Mouse (Mus musculus): ENCODE measurements at regions not wholly inside any gene's neighbourhood (a gene's known extent, or its start where the extent isn't known, plus 50 kb on each side); places are given as distances from the start of the nearest gene placed in this dataset.

- DNase-seq, result no peak
- Histone ChIP-seq H3K4me1 (ENCODE audit: insufficient read depth) (peaks cover 13% of the 10 kb centered on the region), H3K9ac (no peak overlapping the region), H3K4me3 (ENCODE audit: low read depth, low read length) (no peak overlapping the region), H3K27me3 (ENCODE audit: insufficient read depth, low read length) (no peaks in the 10 kb centered on the region), H3K36me3 (ENCODE audit: insufficient read depth) (no peaks in the 10 kb centered on the region), H3K27ac (ENCODE audit: low read depth, low read length) (no peak overlapping the region), H3K9me3 (ENCODE audit: low read length) (no peaks in the 10 kb centered on the region), H3K4me2 (ENCODE audit: low read depth) (no peak overlapping the region)
- ATAC-seq, result no peak
- 63% methylated on average over 4 of the region's 4 CpGs for WGBS
- no peak for TF ChIP-seq CTCF (IDR thresholded peaks at IDR 0.05; ENCODE audit: low read depth)
These were observed 197.9 kb downstream of the Gm11011 start for GRCm38 (mm10) chr2:169389611-169390010.

DNA sequence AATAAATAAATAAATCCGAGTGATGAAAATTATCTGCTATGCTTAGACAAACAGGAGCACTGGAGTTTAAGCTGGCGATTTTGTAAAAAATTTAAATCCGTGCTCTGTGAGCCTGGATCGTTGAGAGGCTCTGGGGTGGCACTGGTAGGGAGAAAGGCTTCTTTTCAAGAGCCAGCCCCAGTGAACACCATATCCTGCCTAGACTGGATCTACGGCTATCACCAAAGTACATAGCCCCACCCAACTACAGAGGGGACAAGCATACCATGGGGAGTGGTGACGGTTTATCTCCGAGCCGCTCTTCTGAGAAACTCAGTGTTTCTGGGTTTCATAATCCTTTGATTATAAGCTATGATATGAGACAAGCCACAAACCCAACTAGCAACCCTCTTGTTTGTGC, 199.0 kb downstream of the Gm11011 start:
- Histone ChIP-seq H3K27ac (ENCODE audit: low read depth, low read length) (no peak overlapping the region), H3K4me3 (ENCODE audit: low read depth, low read length) (no peak overlapping the region), H3K9ac (no peak overlapping the region), H3K4me1 (ENCODE audit: insufficient read depth) (peaks cover 13% of the 10 kb centered on the region), H3K36me3 (ENCODE audit: insufficient read depth) (no peaks in the 10 kb centered on the region), H3K27me3 (ENCODE audit: insufficient read depth, low read length) (no peaks in the 10 kb centered on the region), H3K4me2 (ENCODE audit: low read depth) (no peak overlapping the region), H3K9me3 (ENCODE audit: low read length) (no peaks in the 10 kb centered on the region)
- no peak for ATAC-seq
- WGBS, result 77% methylated on average over 8 of the region's 8 CpGs
- TF ChIP-seq CTCF (IDR thresholded peaks at IDR 0.05; ENCODE audit: low read depth), result no peak
- no peak for DNase-seq

- 33% methylated on average over 23 of the region's 23 CpGs for WGBS
- H3K9ac ChIP-seq, result no peak overlapping the region
- no peaks in the 10 kb centered on the region for H3K27me3 ChIP-seq (ENCODE audit: insufficient read depth, low read length)
- no peaks in the 10 kb centered on the region for H3K9me3 ChIP-seq (ENCODE audit: low read length)
- no peak overlapping the region for H3K27ac ChIP-seq (ENCODE audit: low read depth, low read length)
- DNase-seq (no peak), ATAC-seq (peak; percentile 43; the same call in 1 of the 2 replicates)
- no peak overlapping the region for H3K4me2 ChIP-seq (ENCODE audit: low read depth)
- no peaks in the 10 kb centered on the region for H3K36me3 ChIP-seq (ENCODE audit: insufficient read depth)
- H3K4me1 ChIP-seq (ENCODE audit: insufficient read depth), result peaks cover 13% of the 10 kb centered on the region
- no peak overlapping the region for H3K4me3 ChIP-seq (ENCODE audit: low read depth, low read length)
- no peak for TF ChIP-seq CTCF (IDR thresholded peaks at IDR 0.05; ENCODE audit: low read depth)
These were observed 199.6 kb downstream of the Gm11011 start for GRCm38 (mm10) chr2:169387765-169388518.

- TF ChIP-seq CTCF (IDR thresholded peaks at IDR 0.05; ENCODE audit: low read depth), result no peak
- Histone ChIP-seq H3K4me3 (ENCODE audit: low read depth, low read length) (no peak overlapping the region), H3K27me3 (ENCODE audit: insufficient read depth, low read length) (no peaks in the 10 kb centered on the region), H3K9me3 (ENCODE audit: low read length) (no peaks in the 10 kb centered on the region), H3K9ac (no peak overlapping the region), H3K4me1 (ENCODE audit: insufficient read depth) (peaks cover 9% of the 10 kb centered on the region; the same call in 1 of the 2 replicates), H3K27ac (ENCODE audit: low read depth, low read length) (no peak overlapping the region), H3K4me2 (ENCODE audit: low read depth) (no peak overlapping the region), H3K36me3 (ENCODE audit: insufficient read depth) (no peaks in the 10 kb centered on the region)
- DNase-seq (no peak), ATAC-seq (no peak)
- WGBS, result 91% methylated on average over 3 of the region's 3 CpGs
These were observed 203.8 kb downstream of the Gm11011 start for GRCm38 (mm10) chr2:169383701-169384100.

DNA sequence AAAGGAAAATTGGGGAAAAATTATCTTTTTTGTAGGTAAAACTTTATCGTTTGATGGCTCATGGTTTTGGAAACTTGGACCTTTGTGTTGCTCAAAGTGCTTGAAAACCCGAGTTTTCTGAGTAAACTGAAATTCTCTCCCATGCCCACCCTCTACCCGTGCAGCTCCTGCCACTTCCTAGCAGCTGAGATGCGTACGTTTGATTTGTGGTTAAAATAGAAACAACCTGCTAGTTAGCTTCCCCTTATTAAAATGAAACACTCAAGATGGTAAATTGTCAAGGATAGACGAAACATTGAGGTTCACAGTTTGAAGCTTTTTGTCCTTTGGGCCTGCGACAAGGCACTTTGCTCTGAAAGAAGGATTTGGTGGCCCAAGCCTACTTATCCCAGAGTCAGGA, 214.5 kb downstream of the Gm11011 start:
- H3K27me3 ChIP-seq (ENCODE audit: insufficient read depth, low read length), result no peaks in the 10 kb centered on the region
- ATAC-seq, result no peak
- H3K4me3 ChIP-seq (ENCODE audit: low read depth, low read length), result no peak overlapping the region
- H3K4me2 ChIP-seq (ENCODE audit: low read depth), result no peak overlapping the region
- no peak for DNase-seq
- no peaks in the 10 kb centered on the region for H3K36me3 ChIP-seq (ENCODE audit: insufficient read depth)
- no peaks in the 10 kb centered on the region for H3K4me1 ChIP-seq (ENCODE audit: insufficient read depth)
- TF ChIP-seq CTCF (IDR thresholded peaks at IDR 0.05; ENCODE audit: low read depth), result no peak
- H3K9me3 ChIP-seq (ENCODE audit: low read length), result no peaks in the 10 kb centered on the region
- 88% methylated on average over 7 of the region's 7 CpGs for WGBS
- no peak overlapping the region for H3K27ac ChIP-seq (ENCODE audit: low read depth, low read length)
- no peak overlapping the region for H3K9ac ChIP-seq

DNA sequence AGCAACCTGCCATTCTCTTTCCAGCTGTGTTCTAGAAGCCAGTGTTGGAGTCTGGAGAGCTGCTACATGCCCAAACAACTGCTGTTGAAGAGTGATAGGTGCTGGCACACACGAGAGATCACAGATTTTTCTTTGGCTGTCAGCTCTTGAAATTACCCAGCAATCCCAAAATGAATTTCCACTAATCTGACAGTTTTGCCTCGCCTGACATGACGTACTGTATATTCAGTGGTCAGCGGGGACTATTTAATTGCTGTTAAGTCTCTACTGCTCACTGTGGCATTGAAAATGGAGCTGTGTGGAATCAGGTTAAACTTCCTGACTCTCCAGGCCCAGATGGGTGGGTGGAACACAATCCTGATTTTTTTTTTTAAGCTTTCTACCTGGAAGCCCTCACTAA, 222.5 kb downstream of the Gm11011 start:
- H3K36me3 ChIP-seq (ENCODE audit: insufficient read depth), result no peaks in the 10 kb centered on the region
- no peak for TF ChIP-seq CTCF (IDR thresholded peaks at IDR 0.05; ENCODE audit: low read depth)
- no peaks in the 10 kb centered on the region; the same call in 1 of the 2 replicates for H3K9me3 ChIP-seq (ENCODE audit: low read length)
- no peak overlapping the region for H3K4me2 ChIP-seq (ENCODE audit: low read depth)
- H3K9ac ChIP-seq, result no peak overlapping the region
- DNase-seq (no peak), ATAC-seq (no peak)
- H3K27ac ChIP-seq (ENCODE audit: low read depth, low read length), result no peak overlapping the region
- no peak overlapping the region for H3K4me3 ChIP-seq (ENCODE audit: low read depth, low read length)
- 60% methylated on average over 4 of the region's 4 CpGs for WGBS
- H3K4me1 ChIP-seq (ENCODE audit: insufficient read depth), result no peaks in the 10 kb centered on the region
- H3K27me3 ChIP-seq (ENCODE audit: insufficient read depth, low read length), result no peaks in the 10 kb centered on the region

DNA sequence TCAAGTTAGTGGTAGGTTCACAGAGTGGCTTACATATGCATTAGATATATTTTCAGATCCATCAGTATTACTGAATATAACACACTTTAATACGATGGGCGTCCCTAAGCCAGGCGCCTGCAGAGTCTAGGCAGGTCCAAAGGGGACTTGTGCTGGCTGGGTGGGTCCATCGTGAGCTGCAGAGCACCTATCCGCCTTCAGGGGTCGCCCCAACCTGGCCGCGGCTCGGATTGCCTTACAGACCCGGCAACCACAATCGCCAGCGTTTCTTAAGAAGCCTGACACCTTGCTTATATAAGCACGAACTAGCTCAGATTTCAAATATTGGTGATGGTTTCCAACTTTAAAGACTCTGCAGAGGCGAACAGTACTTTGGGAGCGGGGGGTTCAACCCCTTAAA, 227.3 kb downstream of the Gm11011 start:
- Histone ChIP-seq H3K27ac (ENCODE audit: low read depth, low read length) (no peak overlapping the region), H3K4me2 (ENCODE audit: low read depth) (peak overlapping the region; percentile 27), H3K4me3 (ENCODE audit: low read depth, low read length) (no peak overlapping the region), H3K4me1 (ENCODE audit: insufficient read depth) (no peaks in the 10 kb centered on the region), H3K27me3 (ENCODE audit: insufficient read depth, low read length) (no peaks in the 10 kb centered on the region), H3K9ac (no peak overlapping the region), H3K9me3 (ENCODE audit: low read length) (no peaks in the 10 kb centered on the region; the same call in 1 of the 2 replicates), H3K36me3 (ENCODE audit: insufficient read depth) (no peaks in the 10 kb centered on the region)
- TF ChIP-seq CTCF (IDR thresholded peaks at IDR 0.05; ENCODE audit: low read depth), result peak; percentile 52
- DNase-seq (peak; percentile 47), ATAC-seq (no peak)
- 32% methylated on average over 15 of the region's 15 CpGs for WGBS

All from forebrain, postnatal 0 days (tissue).